Mouse (Mus musculus) CH12.LX (cell line): ENCODE results near the gene Nmur2. TPM values are rescaled to one million over a fixed set of nuclear protein-coding genes. Genes with fewer than 3 reads are reported as not detected.

Experiments used
- DNase-seq: peaks from one replicate; pipeline ENCODE4 v3.0.0-alpha.2; 2013; ENCODE audit errors: extremely low read depth
- H3K27ac ChIP-seq: 2 replicates; pipeline ENCODE4 v1.5.1; 2012; ENCODE audit warnings: low read depth, mild to moderate bottlenecking, control low read depth, moderate library complexity; ENCODE audit not compliant: insufficient read depth
- H3K27me3 ChIP-seq: replicated peaks from 2 replicates; pipeline ENCODE3; 2012; ENCODE audit warnings: inconsistent platforms
- H3K36me3 ChIP-seq, 2 experiments: replicated peaks in 1 of 2; 2 replicates each; pipeline versions ENCODE3 to v1.6.1; 2012; ENCODE audit warnings: inconsistent platforms in 1 of 2, low read length in 1 of 2, mild to moderate bottlenecking in 1 of 2, mixed read lengths in 1 of 2, moderate library complexity in 1 of 2; ENCODE audit not compliant: control insufficient read depth in 1 of 2, insufficient read depth in 1 of 2
- H3K4me1 ChIP-seq, 2 experiments: 2 replicates each; pipeline ENCODE4 v1.6.1; 2012; ENCODE audit warnings: inconsistent platforms in 1 of 2, moderate library complexity in 1 of 2; ENCODE audit not compliant: insufficient read depth in 2 of 2, control insufficient read depth in 1 of 2
- H3K4me2 ChIP-seq: 2 replicates; pipeline ENCODE4 v1.6.1; 2012; ENCODE audit warnings: low read depth, mild to moderate bottlenecking, control low read depth; ENCODE audit not compliant: poor library complexity, insufficient read depth, severe bottlenecking
- H3K4me3 ChIP-seq, 3 experiments: fragments of 150-350 bp in 1 of 3; sonication (generic) in 1 of 3; replicated peaks in 1 of 3; 2 replicates each; pipeline versions ENCODE3 to v1.5.1; 2011 to 2012; ENCODE audit warnings: low read depth in 2 of 3, low read length in 2 of 3, mild to moderate bottlenecking in 2 of 3, moderate library complexity in 2 of 3, control low read depth in 1 of 3, improper control_type of control experiment in 1 of 3, inconsistent platforms in 1 of 3, mixed read lengths in 1 of 3; ENCODE audit not compliant: poor library complexity in 1 of 3
- H3K79me2 ChIP-seq: replicated peaks from 2 replicates; pipeline ENCODE4 v1.6.1; 2012; ENCODE audit warnings: mild to moderate bottlenecking, moderate library complexity; ENCODE audit not compliant: control insufficient read depth, poor library complexity, insufficient read depth, severe bottlenecking; ENCODE audit errors: extremely low read depth
- H3K9ac ChIP-seq: 2 replicates; pipeline ENCODE4 v1.6.1; 2012; ENCODE audit warnings: low read depth, mild to moderate bottlenecking, control low read depth, moderate library complexity; ENCODE audit not compliant: insufficient read depth
- H3K9me3 ChIP-seq: replicated peaks from 2 replicates; pipeline ENCODE3; 2012; ENCODE audit warnings: low read length, inconsistent platforms, mixed read lengths
- BHLHE40 ChIP-seq: IDR thresholded peaks from 2 replicates; pipeline ENCODE4 v1.6.1; 2011; ENCODE audit warnings: mild to moderate bottlenecking, low read depth, low read length, improper control_type of control experiment
- CTCF ChIP-seq, 2 experiments: IDR thresholded peaks in 1 of 2; conservative IDR thresholded peaks in 1 of 2; 2 replicates each; pipeline ENCODE4 v1.5.1; 2011 to 2012; ENCODE audit warnings: low read depth in 2 of 2, low read length in 2 of 2, improper control_type of control experiment in 1 of 2, inconsistent platforms in 1 of 2, mild to moderate bottlenecking in 1 of 2, moderate library complexity in 1 of 2
- E2F4 ChIP-seq: IDR thresholded peaks from 2 replicates; pipeline ENCODE4 v1.6.1; 2011; ENCODE audit warnings: low read depth, low read length, improper control_type of control experiment; ENCODE audit not compliant: insufficient replicate concordance
- ELF1 ChIP-seq: IDR thresholded peaks from 2 replicates; pipeline ENCODE4 v1.6.1; 2014; ENCODE audit warnings: low read depth, mild to moderate bottlenecking, inconsistent platforms, low read length, improper control_type of control experiment
- EP300 ChIP-seq: IDR thresholded peaks from 2 replicates; pipeline ENCODE4 v1.6.1; 2011; ENCODE audit warnings: low read length, improper control_type of control experiment
- ETS1 ChIP-seq: conservative IDR thresholded peaks from 2 replicates; pipeline ENCODE4 v1.6.1; 2012; ENCODE audit warnings: low read depth, mild to moderate bottlenecking, inconsistent platforms, low read length, improper control_type of control experiment, moderate library complexity
- JUN ChIP-seq: IDR thresholded peaks from 2 replicates; pipeline ENCODE4 v1.6.1; 2011; ENCODE audit warnings: low read depth, mild to moderate bottlenecking, low read length, improper control_type of control experiment, moderate library complexity; ENCODE audit not compliant: insufficient read depth
- JUND ChIP-seq: conservative IDR thresholded peaks from 2 replicates; pipeline ENCODE4 v1.6.1; 2011; ENCODE audit warnings: low read depth, low read length, improper control_type of control experiment
- MAFK ChIP-seq: IDR thresholded peaks from 2 replicates; pipeline ENCODE4 v1.6.1; 2011; ENCODE audit warnings: low read length, improper control_type of control experiment; ENCODE audit not compliant: insufficient replicate concordance
- MAX ChIP-seq: IDR thresholded peaks from 2 replicates; pipeline ENCODE4 v1.6.1; 2011; ENCODE audit warnings: low read length, improper control_type of control experiment
- MEF2A ChIP-seq: IDR thresholded peaks from 2 replicates; pipeline ENCODE4 v1.6.1; 2014; ENCODE audit warnings: low read depth, mild to moderate bottlenecking, inconsistent platforms, low read length, improper control_type of control experiment, borderline replicate concordance
- NELFE ChIP-seq: IDR thresholded peaks from 2 replicates; pipeline ENCODE4 v1.6.1; 2011; ENCODE audit warnings: low read depth, low read length, improper control_type of control experiment
- PAX5 ChIP-seq: IDR thresholded peaks from 2 replicates; pipeline ENCODE4 v1.6.1; 2012; ENCODE audit warnings: low read length, inconsistent platforms, mixed read lengths
- POLR2A ChIP-seq: IDR thresholded peaks from 2 replicates; pipeline ENCODE4 v1.6.1; 2011; ENCODE audit warnings: low read depth, mild to moderate bottlenecking, improper control_type of control experiment, low read length
- POLR2AphosphoS2 ChIP-seq: IDR thresholded peaks from 2 replicates; pipeline ENCODE4 v1.6.1; 2011; ENCODE audit warnings: low read depth, low read length, improper control_type of control experiment
- RCOR1 ChIP-seq: conservative IDR thresholded peaks from 2 replicates; pipeline ENCODE4 v1.6.1; 2012; ENCODE audit warnings: low read depth, mild to moderate bottlenecking, inconsistent platforms, low read length, improper control_type of control experiment
- SMC3 ChIP-seq: IDR thresholded peaks from 2 replicates; pipeline ENCODE4 v1.6.1; 2011; ENCODE audit warnings: low read depth, low read length, improper control_type of control experiment
- TBP ChIP-seq: conservative IDR thresholded peaks from 2 replicates; pipeline ENCODE4 v1.6.1; 2011; ENCODE audit warnings: low read depth, low read length, improper control_type of control experiment
- USF1 ChIP-seq: IDR thresholded peaks from 2 replicates; pipeline ENCODE4 v1.6.1; 2014; ENCODE audit warnings: low read depth, mild to moderate bottlenecking, inconsistent platforms, low read length, improper control_type of control experiment
- ZKSCAN1 ChIP-seq: IDR thresholded peaks from 2 replicates; pipeline ENCODE4 v1.6.1; 2012; ENCODE audit warnings: low read depth, inconsistent platforms, low read length, improper control_type of control experiment, borderline replicate concordance
- ZNF384 ChIP-seq: IDR thresholded peaks from 2 replicates; pipeline ENCODE4 v1.6.1; 2012; ENCODE audit warnings: low read depth, low read length, improper control_type of control experiment, inconsistent platforms
- dilution Hi-C: fragments of 300-500 bp; cut with MboI; formaldehyde crosslinking; loops from 2 replicates; pipeline ENCODE4 v1.14.3; 2020; ENCODE audit warnings: low sequenced_read_pairs; ENCODE audit not compliant: extremely low pct_unique_long_range_greater_than_20kb, extremely low pct_ligation_motif_present
- in situ Hi-C: fragments of 300-500 bp; cut with MboI; formaldehyde crosslinking; loops from 3 replicates; pipeline ENCODE4 v1.14.3; 2019; ENCODE audit warnings: low sequenced_read_pairs, low pct_ligation_motif_present, low pct_unique_long_range_greater_than_20kb, mixed read lengths
- polyA plus RNA-seq: library from polyadenylated mRNA; unstranded; fragments of >175 nt; gene quantifications from 2 replicates; pipeline ENCODE4 v1.2.1, GENCODE M21; 2012; ENCODE audit warnings: low read depth; ENCODE audit not compliant: insufficient read length
- total RNA-seq, 2 experiments: library from RNA; depleted of rRNA; stranded (reverse); fragments of 300-350 nt in 1 of 2; fragments of >200 nt in 1 of 2; gene quantifications; 2 replicates each; pipeline ENCODE4 v1.2.3; 2012 to 2014

The Nmur2 gene
- total and polyA plus RNA-seq, 3 experiments, result not detected

- in situ Hi-C loops, result no loop called here
These were observed 14.9 kb downstream of the Nmur2 start for GRCm38 (mm10) chr11:56025746-56026570.

GRCm38 (mm10) chr11:56013510-56014057, 27.2 kb downstream of the Nmur2 start:
- TF ChIP-seq NELFE (no peak), CTCF (conservative IDR thresholded peaks at IDR 0.05 in 1 of 2, IDR thresholded peaks at IDR 0.05 in 1 of 2; ENCODE audit: low read depth in 2 of 2, low read length in 2 of 2) (peak in 1 of 2 experiments; percentile 32; a peak in 1 of 4 replicates)

More at GRCm38 (mm10) chr11:56025746-56026570, 14.9 kb downstream of the Nmur2 start:
- H3K4me3 ChIP-seq, result no peak overlapping the region
- DNase-seq, result no peak
- H3K4me1 ChIP-seq, result no peaks in the 10 kb centered on the region
- no peaks in the 10 kb centered on the region for H3K36me3 ChIP-seq
- H3K4me2 ChIP-seq, result no peak overlapping the region
- H3K79me2 ChIP-seq, result no peaks in the 10 kb centered on the region
- H3K27ac ChIP-seq, result no peak overlapping the region
- TF ChIP-seq MAFK, result no peak
- TF ChIP-seq JUND, result no peak
- TF ChIP-seq RCOR1, result no peak
- no peak for TF ChIP-seq ETS1
- TF ChIP-seq ELF1, result no peak
- TF ChIP-seq PAX5, result no peak
- no peak for TF ChIP-seq MEF2A
- H3K27me3 ChIP-seq, result peaks cover 53% of the 10 kb centered on the region
- H3K9me3 ChIP-seq, result no peaks in the 10 kb centered on the region
- no peak overlapping the region for H3K9ac ChIP-seq
- dilution Hi-C loops, result no loop called here

DNA sequence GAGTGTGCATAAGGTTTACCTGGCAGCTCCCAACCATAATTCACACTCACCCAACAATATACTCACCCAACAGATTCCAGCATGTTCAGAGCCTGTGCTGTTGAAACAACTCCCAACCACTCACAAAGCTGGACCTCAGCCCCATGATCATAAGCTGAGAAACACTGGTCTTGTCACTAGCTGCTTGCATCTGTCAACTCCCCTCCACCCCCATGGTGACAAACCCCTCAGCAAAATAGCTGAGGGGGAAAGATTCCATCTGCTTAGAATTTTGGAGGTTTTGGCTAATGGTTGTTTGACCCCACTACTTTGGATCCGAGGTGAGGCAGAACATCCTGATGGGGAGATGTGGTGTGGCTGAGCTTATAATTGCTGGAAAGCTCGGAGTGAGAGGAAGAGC, 28.4 kb downstream of the Nmur2 start:
- no peak overlapping the region for H3K9ac ChIP-seq
- no peaks in the 10 kb centered on the region for H3K36me3 ChIP-seq
- H3K9me3 ChIP-seq, result no peaks in the 10 kb centered on the region
- no peak for DNase-seq
- H3K27me3 ChIP-seq, result peaks cover 72% of the 10 kb centered on the region
- in situ Hi-C loops, result no loop called here
- no peaks in the 10 kb centered on the region for H3K79me2 ChIP-seq
- H3K4me2 ChIP-seq, result no peak overlapping the region
- dilution Hi-C loops, result no loop called here
- no peak overlapping the region for H3K4me3 ChIP-seq
- TF ChIP-seq USF1, result no peak
- TF ChIP-seq SMC3, result no peak
- TF ChIP-seq POLR2A, result no peak
- TF ChIP-seq PAX5, result no peak
- TF ChIP-seq EP300, result no peak
- no peak for TF ChIP-seq E2F4
- TF ChIP-seq POLR2AphosphoS2, result no peak
- TF ChIP-seq ZNF384, result no peak
- TF ChIP-seq NELFE, result no peak
- no peak for TF ChIP-seq ELF1
- no peak for TF ChIP-seq BHLHE40
- no peak for TF ChIP-seq MAX
- TF ChIP-seq ZKSCAN1, result no peak
- TF ChIP-seq TBP, result no peak
- no peak for TF ChIP-seq JUN
- TF ChIP-seq JUND, result no peak
- H3K4me1 ChIP-seq, result no peaks in the 10 kb centered on the region
- H3K27ac ChIP-seq, result no peak overlapping the region

More at GRCm38 (mm10) chr11:56013510-56014057, 27.2 kb downstream of the Nmur2 start:
- no peak for DNase-seq
- Histone ChIP-seq H3K27me3 (peaks cover 67% of the 10 kb centered on the region), H3K9me3 (no peaks in the 10 kb centered on the region), H3K9ac (no peak overlapping the region), H3K4me2 (no peak overlapping the region), H3K79me2 (no peaks in the 10 kb centered on the region), H3K27ac (no peak overlapping the region), H3K4me3 (no peak overlapping the region), H3K36me3 (no peaks in the 10 kb centered on the region), H3K4me1 (no peaks in the 10 kb centered on the region)
- dilution Hi-C loops, result no loop called here
- in situ Hi-C loops, result no loop called here
